Mouse (Mus musculus): ENCODE data around the gene Pus7.

DNA sequence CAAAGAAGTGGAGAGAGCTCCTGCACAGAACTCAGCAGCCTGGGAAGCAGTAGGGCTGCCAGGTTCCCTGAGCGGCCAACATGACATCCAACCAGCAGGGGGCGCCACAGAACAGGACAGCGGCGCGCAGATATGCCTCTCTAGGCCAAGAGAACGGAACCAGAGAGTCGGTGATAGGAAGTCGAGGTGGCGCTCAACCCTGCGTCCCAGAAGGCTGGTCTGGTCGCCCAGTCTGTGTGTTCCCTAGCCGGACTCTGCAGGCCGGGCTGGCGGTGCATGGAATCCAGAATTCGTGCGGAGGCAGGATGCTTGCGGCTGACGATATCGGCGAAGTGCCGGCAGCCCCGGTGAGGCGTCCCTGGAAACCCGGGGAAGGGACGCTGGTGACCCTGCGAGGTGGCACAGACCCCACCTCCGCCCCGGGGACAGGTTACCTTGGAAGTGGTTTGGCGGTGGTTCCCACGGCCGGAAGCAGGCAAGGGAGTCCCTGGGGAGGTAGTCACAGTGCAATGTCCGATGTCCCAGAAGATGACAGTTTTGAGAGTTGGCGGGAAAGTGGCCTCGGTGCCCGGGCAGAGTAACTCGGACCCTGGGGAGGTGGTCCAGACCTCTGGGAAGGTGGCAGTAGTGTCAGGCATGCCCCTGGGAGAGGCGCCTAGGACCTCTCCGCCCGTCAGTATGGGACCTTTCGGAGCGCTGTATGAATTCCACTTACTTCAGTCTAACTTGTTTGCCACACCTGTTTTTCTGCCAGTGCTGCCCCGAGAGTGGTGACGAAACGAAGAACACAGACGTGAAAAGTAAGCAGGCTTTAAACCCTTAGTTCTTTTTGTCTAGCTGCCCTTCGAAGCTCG, 4.3 kb upstream of the Pus7 start, which contains the start of gene Rint1:
- peak; percentile 97 for TF ChIP-seq CTCF (IDR thresholded peaks at IDR 0.05; ENCODE audit: extremely low read depth, insufficient read length, insufficient replicate concordance, low read depth, low read length)
- peak; percentile 95 for TF ChIP-seq POLR2A (IDR thresholded peaks at IDR 0.05; ENCODE audit: low read depth, low read length)

Measured in small intestine, adult 2 months (tissue).